Mouse (Mus musculus): ENCODE results near the gene Gja4.

Gja4 gene

DNA sequence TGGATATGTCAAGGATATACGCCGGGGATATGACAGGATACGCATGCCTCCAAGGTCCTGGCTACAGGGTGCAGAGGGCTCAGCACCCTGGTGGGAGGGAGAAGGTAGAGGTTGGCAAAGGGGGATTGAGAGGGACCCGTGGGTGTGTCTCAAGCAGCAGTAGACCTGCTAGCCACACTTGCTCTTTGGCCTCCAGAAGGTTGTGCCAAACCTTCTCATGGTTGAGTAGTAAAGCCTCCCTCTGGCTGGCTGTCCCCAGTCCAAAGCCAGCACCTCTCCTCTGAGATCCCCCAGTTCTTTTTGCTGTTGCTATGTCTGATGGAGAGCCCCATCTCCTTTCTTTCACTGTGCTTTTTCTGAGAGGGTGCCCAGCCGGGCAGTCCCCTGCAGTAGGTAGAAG lies 11.4 kb upstream of the Gja4 start:
- in situ Hi-C loops (cut with MboI; ENCODE audit: unreplicated experiment in 2 of 2): no loop called here

GRCm38 (mm10) chr4:127324759-127325158 lies 10.9 kb upstream of the Gja4 start:
- in situ Hi-C loops (cut with MboI; ENCODE audit: unreplicated experiment in 2 of 2): loop anchor here (5.0 kb wide), 2 partner anchors 82 to 87 kb away; partner anchors contain the start of gene Smim12 (in 1 of the 2)

GRCm38 (mm10) chr4:127324296-127324695 lies 10.5 kb upstream of the Gja4 start:
- in situ Hi-C loops (cut with MboI; ENCODE audit: unreplicated experiment in 2 of 2): loop anchor here (5.0 kb wide), 2 partner anchors 82 to 87 kb away; partner anchors contain the start of gene Smim12 (in 1 of the 2)

DNA sequence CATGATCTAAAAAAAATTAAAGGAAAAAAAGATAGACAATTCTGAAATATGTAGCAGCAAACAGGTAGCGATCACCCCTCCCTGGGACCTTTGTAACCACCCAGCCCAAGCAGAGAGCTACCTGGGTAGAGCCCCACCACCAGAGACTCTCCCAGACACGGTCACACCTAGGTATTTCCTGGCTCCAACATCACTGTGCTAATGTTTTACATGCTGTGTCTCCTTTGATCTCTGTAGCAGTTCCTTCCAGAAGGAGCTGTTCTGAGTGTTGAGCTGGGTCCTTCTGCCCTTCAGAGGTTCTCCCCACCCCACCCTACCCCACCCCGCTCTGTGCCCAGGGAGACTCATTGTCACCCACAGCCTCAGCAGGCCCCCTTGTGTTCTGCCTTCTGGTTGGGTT lies 9.8 kb upstream of the Gja4 start:
- in situ Hi-C loops (cut with MboI; ENCODE audit: unreplicated experiment in 2 of 2): loop anchor here (5.0 kb wide), 2 partner anchors 81 to 86 kb away; partner anchors contain the start of gene Smim12 (in 1 of the 2)

DNA sequence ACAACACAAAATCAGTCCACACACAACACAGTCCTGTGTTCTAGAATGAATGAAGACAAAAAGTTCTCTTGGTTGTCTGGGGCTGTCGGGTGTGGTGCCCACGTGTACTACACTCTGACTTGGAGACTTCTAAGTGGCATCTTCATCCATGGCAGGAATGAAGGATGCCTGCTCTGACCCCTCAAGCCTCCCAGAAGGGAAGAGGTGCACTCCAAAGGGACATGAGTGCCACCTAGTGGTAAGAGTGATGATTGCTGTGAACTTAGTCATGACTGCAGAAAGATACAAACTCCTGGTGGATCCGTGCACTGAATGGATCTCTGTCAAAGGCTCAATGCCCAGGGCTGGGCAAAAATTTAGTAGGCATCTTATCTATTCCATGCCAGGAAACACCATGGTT lies 5.8 kb upstream of the Gja4 start:
- in situ Hi-C loops (cut with MboI; ENCODE audit: unreplicated experiment in 2 of 2): loop anchor here (5.0 to 10.0 kb wide), 3 partner anchors 77 to 765 kb away; partner anchors contain the start of genes Clspn (in 2 of the 2) and Smim12 (in 1 of the 2)

DNA sequence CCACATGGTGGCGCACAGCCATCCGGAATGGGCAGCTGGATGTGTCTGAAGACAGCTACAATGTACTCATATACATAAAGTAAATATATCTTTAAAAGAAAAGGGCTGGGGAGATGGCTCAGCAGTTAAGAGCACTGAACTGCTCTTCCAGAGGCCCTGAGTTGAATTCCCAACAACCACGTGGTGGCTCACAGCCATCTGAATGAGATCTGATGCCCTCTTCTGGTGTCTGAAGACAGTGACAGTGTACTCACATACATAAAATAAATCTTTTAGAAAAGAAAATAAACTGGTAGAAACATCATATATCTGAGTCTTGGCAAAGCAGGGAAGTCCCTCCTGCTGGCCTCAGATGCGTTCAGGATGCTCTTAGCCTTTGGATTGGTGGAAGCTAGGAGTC lies 3.3 kb upstream of the Gja4 start:
- in situ Hi-C loops (cut with MboI; ENCODE audit: unreplicated experiment in 2 of 2): loop anchor here (10.0 kb wide), 1 partner anchor 762 kb away; the partner anchor contains the start of gene Clspn (in 2 of the 2)

DNA sequence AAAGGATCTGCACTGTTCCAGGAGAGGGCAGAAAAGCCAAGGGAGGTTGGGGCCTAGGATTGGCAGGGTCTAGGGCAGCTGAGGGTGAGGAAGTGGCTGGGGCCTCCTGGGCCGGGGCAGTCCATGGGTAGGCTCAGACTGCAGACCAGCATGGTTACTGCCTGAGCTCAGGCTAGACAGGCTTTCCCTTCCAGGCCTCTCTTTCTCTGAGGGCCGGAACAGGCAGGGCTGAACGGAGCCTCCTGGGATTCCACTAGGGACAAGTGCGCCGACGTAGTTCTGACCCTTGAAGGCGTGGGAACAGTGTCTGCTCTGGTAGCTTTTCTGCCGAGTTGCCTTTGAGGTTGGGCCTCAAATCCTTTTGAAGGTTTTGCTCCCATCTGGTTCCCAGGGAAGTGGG lies 1.9 kb upstream of the Gja4 start:
- in situ Hi-C loops (cut with MboI; ENCODE audit: unreplicated experiment in 2 of 2): loop anchor here (10.0 kb wide), 1 partner anchor 761 kb away; the partner anchor contains the start of gene Clspn (in 2 of the 2)

DNA sequence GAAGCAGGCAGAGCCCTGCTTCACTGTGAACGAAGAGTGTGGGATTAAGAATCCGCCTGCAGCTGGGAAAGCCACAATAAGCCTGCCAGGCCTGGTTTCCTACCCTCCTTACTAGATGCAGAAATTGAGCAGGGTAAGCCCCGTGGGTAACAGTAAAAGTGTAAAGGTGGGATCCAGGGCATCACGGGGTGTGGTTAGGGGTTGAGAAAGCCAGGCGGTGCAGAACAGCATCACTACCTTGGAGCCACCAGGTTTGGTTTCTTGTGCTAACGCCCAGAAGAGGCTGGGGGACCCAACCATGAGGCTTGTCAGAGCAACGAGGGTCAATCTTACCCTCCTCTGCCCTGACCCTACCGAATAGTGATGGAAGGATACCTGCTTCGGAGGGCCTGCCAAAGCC lies 746 bp upstream of the Gja4 start:
- in situ Hi-C loops (cut with MboI; ENCODE audit: unreplicated experiment in 2 of 2): loop anchor here (10.0 kb wide), 1 partner anchor 760 kb away; the partner anchor contains the start of gene Clspn (in 2 of the 2)

DNA sequence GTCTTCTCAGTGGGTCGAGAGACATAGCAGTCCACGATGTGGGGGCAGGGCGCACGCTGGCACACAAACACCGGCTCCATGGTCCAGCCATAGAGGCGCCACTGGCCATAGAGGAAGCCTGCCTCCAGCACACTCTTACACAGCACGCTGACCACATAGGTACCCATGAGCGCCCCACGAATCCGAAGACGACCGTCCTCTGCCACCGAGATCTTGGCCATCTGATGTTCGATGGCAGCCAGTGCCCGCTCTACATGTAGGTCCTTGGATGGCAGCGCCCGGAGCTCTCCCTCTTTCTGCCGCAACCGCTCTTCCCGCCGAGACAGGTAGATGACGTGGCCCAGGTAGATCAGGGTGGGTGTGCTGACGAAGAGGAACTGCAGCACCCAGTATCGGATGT lies 1.5 kb downstream of the Gja4 start:
- in situ Hi-C loops (cut with MboI; ENCODE audit: unreplicated experiment in 2 of 2): loop anchor here (10.0 kb wide), 1 partner anchor 758 kb away; the partner anchor contains the start of gene Clspn (in 2 of the 2)

GRCm38 (mm10) chr4:127311561-127311960 lies 2.3 kb downstream of the Gja4 start:
- in situ Hi-C loops (cut with MboI; ENCODE audit: unreplicated experiment in 2 of 2): loop anchor here (10.0 kb wide), 1 partner anchor 757 kb away; the partner anchor contains the start of gene Clspn (in 2 of the 2)

GRCm38 (mm10) chr4:127306915-127307314 lies 6.9 kb downstream of the Gja4 start:
- in situ Hi-C loops (cut with MboI; ENCODE audit: unreplicated experiment in 2 of 2): no loop called here

- in situ Hi-C loops (cut with MboI; ENCODE audit: unreplicated experiment in 2 of 2): no loop called here
Measured at GRCm38 (mm10) chr4:127303796-127304195, 10.0 kb downstream of the Gja4 start.

- in situ Hi-C loops (cut with MboI; ENCODE audit: unreplicated experiment in 2 of 2): no loop called here
Measured at GRCm38 (mm10) chr4:127300503-127300902, 13.3 kb downstream of the Gja4 start.

GRCm38 (mm10) chr4:127292631-127293030 lies 21.2 kb downstream of the Gja4 start:
- in situ Hi-C loops (cut with MboI; ENCODE audit: unreplicated experiment in 2 of 2): no loop called here

DNA sequence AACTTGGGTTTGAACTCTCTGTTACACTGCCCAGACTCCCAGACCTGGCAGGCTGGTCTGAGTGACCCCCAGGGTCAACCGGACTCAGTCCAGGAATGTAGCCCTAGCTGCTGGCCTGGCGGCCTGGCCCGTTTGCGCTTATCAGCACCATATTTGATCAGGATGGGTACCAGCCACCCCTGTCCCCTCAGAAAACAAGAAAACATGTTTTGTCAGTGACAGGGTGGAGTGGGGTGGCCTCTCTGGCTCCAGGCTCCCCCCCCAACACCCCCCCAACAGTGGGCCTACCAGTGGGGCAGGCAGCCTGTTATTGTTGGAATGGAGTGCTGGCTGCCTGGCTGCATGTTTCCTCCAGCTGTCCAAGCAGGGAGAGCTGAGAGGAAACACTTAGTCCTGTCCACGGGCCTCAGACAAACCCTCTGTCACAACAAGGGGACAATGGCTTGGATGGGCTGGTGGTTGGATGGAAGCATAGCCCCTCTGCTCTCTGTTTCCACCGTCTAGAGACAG lies 24.7 kb downstream of the Gja4 start:
- in situ Hi-C loops (cut with MboI; ENCODE audit: unreplicated experiment in 2 of 2): no loop called here

DNA sequence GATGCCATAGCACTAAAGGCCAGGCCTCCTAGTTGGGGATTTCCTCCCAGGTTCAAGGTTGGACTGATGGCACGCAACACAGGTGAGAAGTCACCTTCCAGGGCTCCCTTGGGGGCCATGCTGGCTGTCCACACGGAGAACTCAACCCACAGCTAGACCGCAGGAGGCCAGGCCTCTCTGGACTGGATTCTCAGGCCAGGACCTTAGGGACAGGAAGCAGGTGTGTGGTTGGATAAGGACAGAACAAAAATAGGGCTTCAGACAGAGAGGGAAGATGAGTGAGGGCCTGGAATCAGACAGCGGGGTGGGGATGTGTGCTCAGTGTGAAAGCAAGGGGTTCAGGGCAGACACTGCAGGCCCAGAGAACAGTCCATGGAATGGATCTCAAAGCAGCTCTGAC lies 26.9 kb downstream of the Gja4 start:
- in situ Hi-C loops (cut with MboI; ENCODE audit: unreplicated experiment in 2 of 2): no loop called here

DNA sequence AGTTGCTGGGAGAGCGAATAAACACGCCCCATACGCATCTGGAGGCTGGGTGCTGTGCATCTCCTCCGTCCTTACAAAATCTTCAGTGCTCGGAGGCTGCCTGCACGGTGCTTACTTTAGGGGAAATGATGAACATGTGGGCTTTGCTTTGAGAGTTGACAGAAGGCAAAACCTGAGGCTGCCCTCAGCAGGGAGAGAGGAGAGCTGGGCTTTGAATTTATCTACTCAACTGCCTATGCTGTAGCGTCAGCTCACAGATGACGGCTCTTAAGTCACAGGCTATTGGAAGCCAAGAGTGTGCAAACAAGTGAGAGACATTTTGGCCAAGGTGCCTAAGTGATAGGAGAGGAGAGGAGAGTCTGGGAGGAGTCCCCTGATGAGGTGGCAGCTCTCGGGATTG lies 34.6 kb downstream of the Gja4 start:
- in situ Hi-C loops (cut with MboI; ENCODE audit: unreplicated experiment in 2 of 2): no loop called here

DNA sequence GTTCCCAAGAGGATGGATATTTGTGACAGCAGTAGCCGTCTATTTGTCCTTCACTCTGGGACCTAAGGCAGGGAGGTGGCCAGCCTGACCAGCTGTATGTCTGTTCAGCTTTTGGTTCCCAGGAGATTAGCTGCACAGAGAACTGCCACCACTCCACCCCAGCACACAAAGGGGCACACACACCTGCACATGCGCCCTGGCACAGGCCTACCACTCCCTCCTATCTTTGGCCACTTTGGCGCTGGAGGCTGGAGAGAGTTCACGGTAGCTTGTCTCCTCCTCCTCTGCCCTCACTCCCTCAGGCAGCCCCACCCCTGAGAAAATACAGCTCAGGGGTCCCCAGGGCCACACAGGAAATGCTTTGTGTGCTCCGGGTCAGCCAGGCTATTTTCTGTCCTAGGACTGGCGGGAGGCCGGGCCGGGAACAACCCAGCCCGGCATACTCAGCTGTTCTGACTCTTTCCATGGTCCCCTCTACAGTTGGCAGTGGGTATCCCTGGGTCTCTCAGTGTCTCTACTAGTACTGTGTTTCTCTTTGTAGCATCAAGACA lies 35.3 kb downstream of the Gja4 start:
- in situ Hi-C loops (cut with MboI; ENCODE audit: unreplicated experiment in 2 of 2): no loop called here

DNA sequence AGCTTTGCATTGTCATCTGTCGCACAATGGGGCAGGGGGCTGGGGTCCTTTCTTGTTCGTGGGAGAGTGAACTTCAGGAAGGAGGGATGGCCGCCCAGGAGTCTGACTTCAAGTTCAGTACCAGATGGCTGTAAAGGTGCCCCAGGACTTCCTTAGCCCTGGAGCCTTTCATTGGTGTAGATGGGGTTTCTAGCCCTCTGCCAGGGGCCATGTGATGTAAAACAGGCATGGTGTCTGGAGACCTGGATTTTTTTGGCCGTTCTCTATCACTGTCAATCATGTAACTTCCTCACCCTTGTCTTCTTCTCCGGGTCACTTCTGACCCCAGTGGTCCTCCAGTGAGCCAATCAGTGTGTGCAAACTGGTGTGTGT lies 49.7 kb downstream of the Gja4 start:
- in situ Hi-C loops (cut with MboI; ENCODE audit: unreplicated experiment in 2 of 2): no loop called here

- in situ Hi-C loops (cut with MboI; ENCODE audit: unreplicated experiment in 2 of 2): no loop called here
Measured at GRCm38 (mm10) chr4:127263438-127264182, 50.2 kb downstream of the Gja4 start.

DNA sequence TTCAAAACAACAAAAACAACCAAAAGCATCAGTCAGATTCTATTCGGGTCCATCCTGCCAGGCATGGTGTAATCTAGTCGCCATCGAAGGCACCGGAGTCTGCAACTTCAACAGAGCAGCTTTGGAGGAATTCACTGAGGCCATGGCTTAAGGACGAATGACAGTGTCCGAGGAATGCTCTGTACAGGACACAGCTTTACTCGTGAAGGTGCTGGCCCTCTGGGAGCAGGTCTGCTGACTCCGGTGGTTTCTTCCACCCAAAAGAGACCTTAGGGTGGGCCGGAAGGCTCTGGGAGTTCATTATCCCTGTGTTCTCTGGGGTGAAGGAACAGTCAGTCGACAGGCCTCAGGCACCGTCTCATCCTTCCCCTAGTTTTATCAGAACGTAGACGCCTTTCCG lies 52.2 kb downstream of the Gja4 start:
- in situ Hi-C loops (cut with MboI; ENCODE audit: unreplicated experiment in 2 of 2): no loop called here
